Mouse (Mus musculus) intestine, embryonic 14.5 days (tissue): ENCODE data around the gene Nrsn2. TPM values are rescaled to one million over a fixed set of nuclear protein-coding genes. Genes with fewer than 3 reads are reported as not detected.

Source experiments
- ATAC-seq: fragments of 200-750 bp; cut with Nextera tagmentation; replicated peaks from 2 replicates; pipeline ENCODE4 v1.8.0; 2017; ENCODE audit warnings: low read depth, moderate number of reproducible peaks, moderate TSS enrichment, moderate library complexity; ENCODE audit not compliant: low FRiP score, low TSS enrichment
- DNase-seq: peaks from one replicate; pipeline ENCODE4 v3.0.0-alpha.2; 2018; ENCODE audit warnings: low spot score
- H3K27ac ChIP-seq: fragments of 300-500 bp; sonication (generic); 2 replicates; pipeline ENCODE4 v1.5.1; 2014; ENCODE audit warnings: low read depth, mild to moderate bottlenecking, control low read depth
- H3K27me3 ChIP-seq: fragments of 300-500 bp; sonication (generic); replicated peaks from 2 replicates; pipeline ENCODE4 v1.6.1; 2014; ENCODE audit warnings: low read length, control low read depth; ENCODE audit not compliant: control insufficient read depth, insufficient read depth
- H3K36me3 ChIP-seq: fragments of 300-500 bp; sonication (generic); 2 replicates; pipeline ENCODE4 v1.6.1; 2014; ENCODE audit warnings: low read length, control low read depth; ENCODE audit not compliant: control insufficient read depth, insufficient read depth
- H3K4me1 ChIP-seq: fragments of 300-500 bp; sonication (generic); replicated peaks from 2 replicates; pipeline ENCODE4 v1.6.1; 2014; ENCODE audit warnings: low read length, control low read depth, mixed read lengths; ENCODE audit not compliant: control insufficient read depth, insufficient read depth
- H3K4me2 ChIP-seq: fragments of 300-500 bp; sonication (generic); 2 replicates; pipeline ENCODE4 v1.6.1; 2014; ENCODE audit warnings: low read length
- H3K4me3 ChIP-seq: fragments of 300-500 bp; sonication (generic); 2 replicates; pipeline ENCODE4 v1.5.1; 2014; ENCODE audit warnings: low read depth, low read length, control low read depth, mixed read lengths
- H3K9ac ChIP-seq: fragments of 300-500 bp; sonication (generic); 2 replicates; pipeline ENCODE4 v1.6.1; 2014; ENCODE audit warnings: mild to moderate bottlenecking, low read length
- H3K9me3 ChIP-seq: fragments of 300-500 bp; sonication (generic); 2 replicates; pipeline ENCODE4 v1.6.1; 2016; ENCODE audit warnings: low read length, control low read depth; ENCODE audit not compliant: control insufficient read depth
- WGBS: fragments of 180-500 bp; shearing (Covaris S2); extraction: QIAGEN DNeasy Blood & Tissue Kit; methylation state at CpG from one replicate; pipeline ENCODE4 v1.1.7; 2014; 5-methylcytosine and 5-hydroxymethylcytosine counted together
- polyA plus RNA-seq: library from polyadenylated mRNA; unstranded; fragments of >200 nt; fragmentation: Nextera tagmentation; extraction: Ambion mirVana; gene quantifications from 2 replicates; pipeline ENCODE4 v1.2.1, GENCODE M21; 2014

Gene Nrsn2
- polyA plus RNA-seq, 1 experiment from 2014 or later = 3.9 TPM

GRCm38 (mm10) chr2:152349842-152350540 is 26.4 kb downstream of the Nrsn2 start:
- WGBS = 84% methylated on average over 8 of the region's 8 CpGs
- H3K36me3 ChIP-seq = no peaks in the 10 kb centered on the region
- H3K4me3 ChIP-seq = no peak overlapping the region
- H3K9ac ChIP-seq = no peak overlapping the region
- ATAC-seq (0 out of 2 replicates have a peak, but pooled peaks have one; percentile 18), DNase-seq (no peak)
- no peak overlapping the region for H3K4me2 ChIP-seq
- H3K27ac ChIP-seq = no peak overlapping the region
- H3K27me3 ChIP-seq = no peaks in the 10 kb centered on the region
- H3K4me1 ChIP-seq = no peaks in the 10 kb centered on the region
- no peaks in the 10 kb centered on the region for H3K9me3 ChIP-seq

GRCm38 (mm10) chr2:152349205-152349604 is 27.2 kb downstream of the Nrsn2 start:
- no peaks in the 10 kb centered on the region for H3K36me3 ChIP-seq
- no peak overlapping the region for H3K4me2 ChIP-seq
- ATAC-seq = no peak
- no peaks in the 10 kb centered on the region for H3K9me3 ChIP-seq
- H3K9ac ChIP-seq = no peak overlapping the region
- no peak overlapping the region for H3K4me3 ChIP-seq
- no peak overlapping the region for H3K27ac ChIP-seq
- 0 out of 2 replicates have a peak, but pooled peaks cover 2% of the 10 kb centered on the region for H3K4me1 ChIP-seq
- H3K27me3 ChIP-seq = no peaks in the 10 kb centered on the region
- 84% methylated on average over 6 of the region's 6 CpGs for WGBS
- DNase-seq = no peak

GRCm38 (mm10) chr2:152347722-152348121 is 28.7 kb downstream of the Nrsn2 start:
- ATAC-seq (no peak), DNase-seq (no peak)
- H3K4me1 ChIP-seq = 0 out of 2 replicates have a peak, but pooled peaks cover 3% of the 10 kb centered on the region
- H3K36me3 ChIP-seq = no peaks in the 10 kb centered on the region
- no peak overlapping the region for H3K27ac ChIP-seq
- no peak overlapping the region for H3K9ac ChIP-seq
- no peaks in the 10 kb centered on the region for H3K9me3 ChIP-seq
- WGBS = 87% methylated on average over 2 of the region's 2 CpGs
- H3K27me3 ChIP-seq = no peaks in the 10 kb centered on the region
- H3K4me2 ChIP-seq = no peak overlapping the region
- H3K4me3 ChIP-seq = no peak overlapping the region

- DNase-seq (no peak), ATAC-seq (no peak)
- Histone ChIP-seq H3K4me3 (no peak overlapping the region), H3K9ac (no peak overlapping the region), H3K27me3 (no peaks in the 10 kb centered on the region), H3K27ac (no peak overlapping the region), H3K4me2 (no peak overlapping the region), H3K4me1 (0 out of 2 replicates have a peak, but pooled peaks cover 3% of the 10 kb centered on the region), H3K9me3 (no peaks in the 10 kb centered on the region), H3K36me3 (no peaks in the 10 kb centered on the region)
- 45% methylated on average over 9 of the region's 9 CpGs for WGBS
Observed at GRCm38 (mm10) chr2:152346776-152347465, 29.5 kb downstream of the Nrsn2 start.

GRCm38 (mm10) chr2:152345393-152345792 is 31.0 kb downstream of the Nrsn2 start:
- no peak overlapping the region for H3K4me2 ChIP-seq
- no peaks in the 10 kb centered on the region for H3K36me3 ChIP-seq
- DNase-seq = no peak
- H3K9me3 ChIP-seq = no peaks in the 10 kb centered on the region
- WGBS = 62% methylated on average over 6 of the region's 6 CpGs
- no peak for ATAC-seq
- H3K27ac ChIP-seq = no peak overlapping the region
- no peaks in the 10 kb centered on the region for H3K27me3 ChIP-seq
- H3K4me3 ChIP-seq = no peak overlapping the region
- H3K9ac ChIP-seq = no peak overlapping the region
- 0 out of 2 replicates have a peak, but pooled peaks cover 3% of the 10 kb centered on the region for H3K4me1 ChIP-seq

GRCm38 (mm10) chr2:152344909-152345308 is 31.5 kb downstream of the Nrsn2 start:
- no peak overlapping the region for H3K4me3 ChIP-seq
- no peak overlapping the region for H3K9ac ChIP-seq
- H3K4me2 ChIP-seq = no peak overlapping the region
- DNase-seq = no peak
- H3K27ac ChIP-seq = no peak overlapping the region
- 0 out of 2 replicates have a peak, but pooled peaks cover 3% of the 10 kb centered on the region for H3K4me1 ChIP-seq
- WGBS = 64% methylated on average over 5 of the region's 5 CpGs
- H3K9me3 ChIP-seq = no peaks in the 10 kb centered on the region
- H3K27me3 ChIP-seq = no peaks in the 10 kb centered on the region
- no peak for ATAC-seq
- no peaks in the 10 kb centered on the region for H3K36me3 ChIP-seq

DNA sequence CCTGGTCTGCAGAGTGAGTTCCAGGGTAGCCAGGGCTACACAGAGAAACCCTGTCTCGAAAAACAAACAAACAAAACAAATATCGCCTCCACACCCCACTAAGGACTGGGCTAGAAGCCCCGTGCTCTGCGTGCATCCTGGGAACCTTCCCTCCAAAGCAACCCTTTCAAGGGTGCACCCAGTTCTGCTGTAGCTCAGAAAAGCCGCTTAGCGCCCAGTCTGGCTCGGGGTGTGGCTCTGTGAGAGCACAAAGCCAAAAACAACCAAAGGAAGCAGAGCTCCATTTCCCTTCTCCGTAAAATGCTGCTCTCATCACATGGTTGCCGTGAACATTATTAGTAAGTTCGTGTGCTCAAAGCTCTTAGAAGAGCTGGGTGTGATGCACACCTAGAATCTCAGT is 32.1 kb downstream of the Nrsn2 start:
- Histone ChIP-seq H3K9me3 (no peaks in the 10 kb centered on the region), H3K27me3 (no peaks in the 10 kb centered on the region), H3K4me1 (0 out of 2 replicates have a peak, but pooled peaks cover 3% of the 10 kb centered on the region), H3K9ac (peak overlapping the region; percentile 49; the same call in 1 of the 2 replicates), H3K36me3 (no peaks in the 10 kb centered on the region), H3K4me2 (peak overlapping the region; percentile 97), H3K4me3 (peak overlapping the region; percentile 56), H3K27ac (no peak overlapping the region)
- ATAC-seq (no peak), DNase-seq (no peak)
- WGBS = 12% methylated on average over 10 of the region's 10 CpGs

DNA sequence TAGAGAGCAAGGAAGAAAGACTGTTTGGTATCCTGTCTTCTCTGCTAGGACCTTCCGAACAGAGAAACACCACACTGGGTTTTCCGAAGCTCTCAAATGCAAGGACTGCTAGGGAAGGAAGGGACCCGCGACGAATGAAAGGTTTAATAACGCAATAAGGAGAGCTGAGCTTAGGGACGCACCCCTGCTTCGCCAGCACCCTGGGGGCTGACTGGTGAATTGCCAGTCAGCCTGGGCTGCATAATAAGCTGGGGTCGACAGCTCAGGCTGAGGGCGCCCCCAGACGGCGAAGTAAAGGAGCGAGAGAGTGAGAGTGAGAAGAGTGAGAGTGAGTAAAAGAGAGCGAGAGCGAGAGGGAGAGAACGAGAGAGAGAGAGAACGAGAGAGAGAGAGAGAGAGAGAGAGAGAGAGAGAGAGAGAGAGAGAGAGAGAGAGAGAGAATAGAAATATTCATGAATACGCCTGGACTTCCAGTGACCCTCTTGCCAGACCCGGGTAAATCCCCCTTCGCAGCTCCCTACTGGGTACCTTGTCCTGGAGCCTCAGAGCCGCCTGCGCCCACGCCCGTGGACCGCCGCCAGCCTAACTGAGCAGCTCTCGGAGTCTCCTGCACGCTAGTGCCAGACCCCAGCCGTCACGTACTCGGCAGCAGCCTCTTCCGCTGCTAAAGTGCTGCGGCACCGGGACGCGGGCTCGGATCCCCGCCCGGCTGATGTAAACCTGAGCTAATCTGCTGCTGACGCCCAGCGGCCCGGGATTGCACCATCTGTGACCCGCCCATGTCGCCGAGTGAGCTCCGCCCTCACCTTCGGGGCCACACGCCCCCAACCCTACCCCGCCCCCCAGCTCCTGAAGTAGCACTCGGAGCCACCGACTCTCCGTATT is 32.9 kb downstream of the Nrsn2 start, which contains the start of gene Trib3:
Trib3 (minus strand) TSS at position 704 of the 885 bp plus-strand sequence.
- WGBS = 1% methylated on average over 52 of the region's 52 CpGs
- 0 out of 2 replicates have a peak, but pooled peaks cover 3% of the 10 kb centered on the region for H3K4me1 ChIP-seq

More for the DNA sequence above, 32.9 kb downstream of the Nrsn2 start, which contains the start of gene Trib3:
- Histone ChIP-seq H3K9ac (peak within 1 kb of the TSS; percentile 49), H3K4me3 (peak within 1 kb of the TSS; percentile 56), H3K4me2 (peak within 1 kb of the TSS; percentile 97), H3K36me3 (no peaks in the 10 kb centered on the region), H3K9me3 (no peaks in the 10 kb centered on the region), H3K27me3 (no peaks in the 10 kb centered on the region), H3K27ac (no peak within 1 kb of the TSS)
- DNase-seq (peak; percentile 84), ATAC-seq (peak; percentile 85)
